Mouse (Mus musculus) stomach, embryonic 14.5 days (tissue): ENCODE results near the gene Dgkh. TPM values are rescaled to one million over a fixed set of nuclear protein-coding genes. Genes with fewer than 3 reads are reported as not detected.
"Not testable (repeated sequence)": the region's sequence is repeated elsewhere in the genome, so short reads cannot be mapped to it uniquely, and the experiment has no call there.

Experiments used
- ATAC-seq: fragments of 200-750 bp; cut with Nextera tagmentation; 2 replicates; pipeline ENCODE4 v1.8.0; 2017; ENCODE audit warnings: low read depth, moderate TSS enrichment; ENCODE audit not compliant: insufficient number of reproducible peaks, insufficient read depth, low FRiP score
- H3K27ac ChIP-seq: fragments of 300-500 bp; sonication (generic); 2 replicates; pipeline ENCODE4 v1.5.1; 2014; ENCODE audit warnings: mild to moderate bottlenecking, low read length, moderate library complexity, mixed read lengths
- H3K27me3 ChIP-seq: fragments of 300-500 bp; sonication (generic); 2 replicates; pipeline ENCODE4 v1.6.1; 2014; ENCODE audit warnings: low read length, control low read depth, mixed read lengths; ENCODE audit not compliant: control insufficient read depth, insufficient read depth
- H3K36me3 ChIP-seq: fragments of 300-500 bp; sonication (generic); 2 replicates; pipeline ENCODE4 v1.6.1; 2014; ENCODE audit warnings: mild to moderate bottlenecking, control low read depth, low read length, moderate library complexity, mixed read lengths; ENCODE audit not compliant: control insufficient read depth, insufficient read depth
- H3K4me1 ChIP-seq: fragments of 300-500 bp; sonication (generic); 2 replicates; pipeline ENCODE4 v1.6.1; 2014; ENCODE audit warnings: low read length, control low read depth, mixed read lengths; ENCODE audit not compliant: control insufficient read depth, insufficient read depth
- H3K4me2 ChIP-seq: fragments of 300-500 bp; sonication (generic); replicated peaks from 2 replicates; pipeline ENCODE4 v1.6.1; 2014; ENCODE audit warnings: low read depth, low read length, control low read depth
- H3K4me3 ChIP-seq: fragments of 300-500 bp; sonication (generic); 2 replicates; pipeline ENCODE4 v1.5.1; 2014; ENCODE audit warnings: low read depth, low read length, control low read depth
- H3K9ac ChIP-seq: fragments of 300-500 bp; sonication (generic); replicated peaks from 2 replicates; pipeline ENCODE4 v1.6.1; 2014; ENCODE audit warnings: low read depth, mild to moderate bottlenecking, control low read depth, low read length, moderate library complexity, mixed read lengths
- H3K9me3 ChIP-seq: fragments of 300-500 bp; sonication (generic); 2 replicates; pipeline ENCODE4 v1.6.1; 2016; ENCODE audit warnings: low read depth, low read length, control low read depth; ENCODE audit not compliant: control insufficient read depth
- WGBS: fragments of 180-500 bp; shearing (Covaris S2); extraction: QIAGEN DNeasy Blood & Tissue Kit; methylation state at CpG from one replicate; pipeline ENCODE4 v1.1.7; 2014; 5-methylcytosine and 5-hydroxymethylcytosine counted together
- polyA plus RNA-seq: library from polyadenylated mRNA; unstranded; fragments of >200 nt; fragmentation: Nextera tagmentation; extraction: Ambion mirVana; gene quantifications from 2 replicates; pipeline ENCODE4 v1.2.1, GENCODE M21; 2014

Dgkh gene
- polyA plus RNA-seq, 1 experiment from 2014 or later, result 2.7 TPM

DNA sequence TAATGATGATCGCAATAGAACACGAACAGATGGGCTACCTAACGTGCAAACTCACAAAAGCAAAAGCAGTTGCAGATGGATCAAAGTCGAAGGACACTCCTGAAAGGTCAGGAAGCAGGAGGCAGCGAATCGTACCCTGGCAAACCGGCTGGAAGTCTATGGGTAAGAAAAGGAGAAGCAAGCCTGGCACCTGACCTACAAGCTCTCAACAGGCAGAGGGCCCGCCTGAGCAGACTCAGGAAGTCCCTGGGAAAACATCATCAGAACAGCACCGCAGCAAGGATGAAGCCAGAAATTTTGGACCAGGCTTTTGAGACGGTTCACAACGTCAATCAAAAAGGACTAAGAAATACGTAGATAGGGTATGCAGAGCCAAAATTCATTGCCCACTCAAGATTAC, 1.3 kb downstream of the Dgkh start:
- 9% methylated on average over 12 of the region's 12 CpGs for WGBS

DNA sequence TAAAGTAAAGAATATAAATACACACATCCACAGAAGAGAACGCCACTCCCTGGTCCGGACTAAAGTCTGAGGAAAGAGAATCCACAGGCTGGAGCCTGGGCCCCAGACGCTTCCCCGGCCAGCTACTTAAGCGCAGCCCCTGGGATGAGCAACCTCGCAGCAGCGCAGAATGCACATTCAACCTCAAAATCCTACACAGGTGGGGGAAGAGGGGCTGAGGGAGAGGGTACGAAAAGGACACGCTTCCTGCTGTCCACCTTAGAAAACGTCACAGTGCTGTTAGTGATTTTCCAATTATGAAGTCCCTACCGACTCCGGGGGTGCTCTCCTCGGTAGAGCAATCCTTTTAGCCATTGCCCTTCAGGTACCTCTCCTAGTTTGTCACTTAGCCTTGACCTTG, 6.6 kb downstream of the Dgkh start:
- Histone ChIP-seq H3K4me1 (peaks cover 9% of the 10 kb centered on the region; the same call in 1 of the 2 replicates), H3K27me3 (no peaks in the 10 kb centered on the region), H3K4me2 (peak overlapping the region; percentile 91), H3K9me3 (no peaks in the 10 kb centered on the region), H3K9ac (no peak overlapping the region), H3K4me3 (peak overlapping the region; percentile 62), H3K27ac (no peak overlapping the region), H3K36me3 (no peaks in the 10 kb centered on the region)
- WGBS, result 31% methylated on average over 13 of the region's 13 CpGs
- ATAC-seq, result no peak

More for the DNA sequence above, 1.3 kb downstream of the Dgkh start:
- peak overlapping the region; percentile 65; the same call in 1 of the 2 replicates for H3K9ac ChIP-seq
- ATAC-seq, result no peak
- no peaks in the 10 kb centered on the region for H3K36me3 ChIP-seq
- peak overlapping the region; percentile 98 for H3K4me2 ChIP-seq
- H3K4me3 ChIP-seq, result peak overlapping the region; percentile 78
- H3K4me1 ChIP-seq, result peaks cover 12% of the 10 kb centered on the region; the same call in 1 of the 2 replicates
- H3K27ac ChIP-seq, result no peak overlapping the region
- 0 out of 2 replicates have a peak, but pooled peaks cover 2% of the 10 kb centered on the region for H3K27me3 ChIP-seq
- H3K9me3 ChIP-seq, result no peaks in the 10 kb centered on the region

DNA sequence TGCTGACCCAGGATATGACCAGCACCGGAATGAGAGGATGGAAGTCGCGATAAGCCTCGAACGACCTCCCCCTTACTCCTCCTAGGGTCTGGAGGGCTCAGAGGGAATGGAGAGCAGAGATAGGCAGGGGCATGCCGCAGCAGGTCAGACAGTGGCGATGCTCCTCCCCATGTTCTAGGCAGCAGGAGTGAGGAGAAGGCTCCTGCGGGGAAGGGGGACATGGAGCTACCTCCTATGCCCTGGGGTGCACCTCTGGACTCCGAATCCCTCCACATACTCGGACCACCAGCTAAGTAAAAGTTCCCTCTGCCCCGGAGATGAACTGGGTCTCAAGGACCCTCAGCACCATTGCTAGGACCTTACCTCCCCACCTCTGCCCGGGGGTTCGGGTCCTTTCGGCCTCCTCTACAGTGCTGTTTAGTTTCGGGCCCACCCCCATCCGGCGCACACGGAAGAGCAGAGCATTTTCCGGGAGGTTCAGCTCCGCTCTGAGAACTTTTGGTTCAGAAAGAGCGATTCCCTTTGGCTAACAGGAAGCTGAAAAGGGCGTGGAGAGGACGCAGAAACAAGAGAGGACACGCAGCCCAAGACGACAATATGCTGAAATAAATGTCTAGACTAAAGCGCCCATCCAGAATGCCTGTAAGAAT, 7.1 kb downstream of the Dgkh start:
- H3K36me3 ChIP-seq, result no peaks in the 10 kb centered on the region
- 4% methylated on average over 26 of the region's 26 CpGs for WGBS
- peaks cover 9% of the 10 kb centered on the region; the same call in 1 of the 2 replicates for H3K4me1 ChIP-seq
- no peaks in the 10 kb centered on the region for H3K9me3 ChIP-seq
- H3K4me3 ChIP-seq, result peak overlapping the region; percentile 62
- no peaks in the 10 kb centered on the region for H3K27me3 ChIP-seq
- peak overlapping the region; percentile 57; the same call in 1 of the 2 replicates for H3K9ac ChIP-seq
- H3K27ac ChIP-seq, result no peak overlapping the region
- ATAC-seq, result peak; percentile 42; the same call in 1 of the 2 replicates
- peak overlapping the region; percentile 91 for H3K4me2 ChIP-seq

DNA sequence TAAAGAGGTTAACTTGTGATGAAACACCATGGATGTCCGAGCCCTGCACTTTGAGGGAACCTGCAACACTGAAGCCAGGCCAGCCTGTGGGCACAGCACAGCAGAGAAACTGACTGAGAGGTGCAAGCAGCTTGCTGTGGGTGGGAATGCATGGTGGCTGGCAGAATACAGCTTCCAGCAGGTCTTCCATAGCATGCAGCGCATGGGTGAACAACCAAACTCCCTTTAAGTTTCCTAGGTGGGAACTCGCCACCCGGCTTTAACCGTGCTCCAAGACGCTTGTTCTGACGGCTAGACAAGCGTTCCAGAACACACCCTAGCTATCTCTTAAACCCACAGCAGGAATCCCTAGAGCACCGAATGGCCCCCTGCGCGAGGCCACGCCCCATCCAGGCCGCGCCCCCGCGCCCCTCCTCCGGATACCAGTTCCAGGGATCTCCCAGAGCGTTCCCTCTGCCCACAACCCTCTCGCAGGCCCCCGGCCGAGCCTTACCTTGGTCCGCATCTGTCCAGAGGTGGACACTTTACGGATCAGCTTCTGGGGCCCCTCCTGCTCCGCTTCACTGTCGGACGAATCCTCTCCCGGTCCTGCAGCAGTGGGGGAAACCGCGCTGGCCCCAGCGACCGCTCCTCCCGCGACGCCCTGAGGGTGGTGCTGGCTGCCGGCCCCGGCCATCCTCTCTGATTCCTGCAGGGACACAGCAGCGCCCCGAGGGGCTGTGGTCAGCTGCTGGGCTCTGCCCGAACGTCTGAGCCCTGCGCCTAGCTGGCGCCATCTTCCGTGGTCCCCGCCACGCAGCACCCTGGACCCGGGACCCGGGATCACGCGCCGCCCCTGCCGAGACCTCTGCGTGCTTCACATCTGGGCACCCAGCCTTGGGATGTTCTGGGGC, 7.9 kb downstream of the Dgkh start:
- H3K4me2 ChIP-seq, result peak overlapping the region; percentile 91
- peak overlapping the region; percentile 57; the same call in 1 of the 2 replicates for H3K9ac ChIP-seq
- peak; percentile 82 for ATAC-seq
- H3K27me3 ChIP-seq, result no peaks in the 10 kb centered on the region
- WGBS, result 1% methylated on average over 52 of the region's 52 CpGs
- H3K4me1 ChIP-seq, result peaks cover 9% of the 10 kb centered on the region; the same call in 1 of the 2 replicates
- no peaks in the 10 kb centered on the region for H3K9me3 ChIP-seq
- H3K36me3 ChIP-seq, result no peaks in the 10 kb centered on the region
- H3K4me3 ChIP-seq, result peak overlapping the region; percentile 62
- H3K27ac ChIP-seq, result no peak overlapping the region; the same call in 1 of the 2 replicates

DNA sequence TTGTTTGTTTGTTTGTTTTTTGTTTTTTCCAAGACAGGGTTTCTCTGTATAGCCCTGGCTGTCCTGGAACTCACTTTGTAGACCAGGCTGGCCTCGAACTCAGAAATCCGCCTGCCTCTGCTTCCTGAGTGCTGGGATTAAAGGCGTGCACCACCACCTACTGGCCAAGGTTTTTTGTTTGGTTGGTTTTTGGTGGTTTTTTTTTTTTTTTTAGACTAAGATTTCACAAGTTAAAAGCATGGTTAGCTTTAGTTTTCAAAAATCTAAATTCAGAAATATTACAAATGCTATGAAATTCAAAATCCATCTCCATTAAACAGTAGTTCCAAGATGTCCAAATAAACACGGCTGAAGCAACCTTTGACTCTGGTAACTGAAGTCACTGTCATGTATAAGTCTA, 8.9 kb downstream of the Dgkh start:
- H3K27ac ChIP-seq, H3K4me3 ChIP-seq, H3K36me3 ChIP-seq, H3K27me3 ChIP-seq, ATAC-seq, H3K4me2 ChIP-seq, H3K9me3 ChIP-seq, H3K9ac ChIP-seq, H3K4me1 ChIP-seq: not testable (repeated sequence)
- 92% methylated on average over 4 of the region's 4 CpGs for WGBS

DNA sequence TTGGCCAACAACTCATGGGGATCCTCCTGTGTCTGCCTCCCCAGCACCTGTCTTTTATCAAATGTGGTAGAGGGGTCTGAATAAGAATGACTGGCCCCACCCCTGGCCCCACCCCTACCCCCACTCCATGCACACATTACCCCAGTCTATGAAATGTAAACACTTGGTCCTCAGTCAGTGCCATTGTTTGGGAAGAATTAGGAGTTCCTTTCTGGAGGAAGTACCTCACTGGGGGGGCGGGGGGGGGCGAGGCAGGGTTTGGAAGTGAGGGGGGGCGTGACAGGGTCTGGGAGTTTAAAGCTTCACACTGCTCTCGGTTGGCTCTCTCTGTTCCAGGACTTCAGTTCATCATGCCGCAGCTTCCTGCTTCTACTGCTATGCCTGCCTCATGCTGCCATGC, 10.5 kb downstream of the Dgkh start:
- Histone ChIP-seq H3K36me3 (no peaks in the 10 kb centered on the region), H3K4me1 (peaks cover 9% of the 10 kb centered on the region; the same call in 1 of the 2 replicates), H3K4me2 (no peak overlapping the region), H3K9ac (no peak overlapping the region), H3K9me3 (no peaks in the 10 kb centered on the region), H3K27me3 (no peaks in the 10 kb centered on the region), H3K4me3 (no peak overlapping the region), H3K27ac (no peak overlapping the region)
- WGBS, result 55% methylated on average over 5 of the region's 5 CpGs
- ATAC-seq, result no peak

DNA sequence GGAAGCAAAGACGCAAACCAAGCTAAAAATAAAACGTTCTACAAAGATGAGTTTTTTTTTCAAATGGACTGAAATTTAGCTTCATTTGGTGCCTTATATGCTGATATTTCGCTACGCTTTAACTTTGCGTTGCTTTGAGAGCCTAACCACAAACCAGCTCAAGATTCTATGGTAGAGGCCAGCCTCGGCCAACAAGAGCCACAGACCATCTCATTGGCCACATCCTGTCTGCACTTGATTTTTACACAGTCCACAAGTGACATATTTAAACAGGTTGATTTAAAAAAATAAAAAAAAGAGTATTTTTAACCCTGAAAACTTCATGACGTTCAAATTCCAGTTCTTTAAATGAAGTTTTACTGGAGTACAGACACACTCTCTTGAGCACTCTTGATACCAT, 16.5 kb downstream of the Dgkh start:
- H3K27me3 ChIP-seq, result no peaks in the 10 kb centered on the region
- no peaks in the 10 kb centered on the region for H3K9me3 ChIP-seq
- no peaks in the 10 kb centered on the region for H3K4me1 ChIP-seq
- no peak overlapping the region for H3K4me2 ChIP-seq
- H3K27ac ChIP-seq, result no peak overlapping the region
- WGBS, result 94% methylated on average over 7 of the region's 7 CpGs
- H3K36me3 ChIP-seq, result no peaks in the 10 kb centered on the region
- no peak overlapping the region for H3K4me3 ChIP-seq
- no peak for ATAC-seq
- no peak overlapping the region for H3K9ac ChIP-seq

DNA sequence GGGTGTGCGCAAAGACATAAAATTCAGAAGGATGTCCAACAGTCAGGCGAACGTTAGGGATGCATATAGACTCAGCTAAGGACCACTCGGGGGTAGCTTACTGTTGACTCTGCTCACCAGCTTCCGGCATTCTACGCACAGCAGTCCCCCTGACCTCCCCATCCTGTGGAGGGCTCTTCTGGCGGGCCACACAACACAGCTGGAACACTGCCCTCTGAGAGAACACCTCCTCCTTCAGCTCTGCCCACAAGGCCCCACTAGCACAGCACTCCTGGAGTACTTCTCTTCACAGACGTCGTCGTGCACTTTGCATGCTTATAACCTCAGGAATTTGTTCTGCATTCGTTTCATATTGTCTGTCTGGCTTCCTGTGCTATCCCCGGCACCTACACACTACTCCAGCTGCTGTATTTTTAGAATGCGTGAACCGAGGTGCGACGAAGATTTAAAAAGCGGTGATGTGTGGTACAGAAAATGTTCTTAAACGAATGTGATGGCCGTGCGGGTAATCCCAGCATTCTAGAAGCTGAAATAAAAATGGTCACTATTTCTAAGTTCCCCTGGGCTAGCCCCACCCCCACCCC, 19.9 kb downstream of the Dgkh start:
- 63% methylated on average over 20 of the region's 20 CpGs for WGBS
- H3K36me3 ChIP-seq, result no peaks in the 10 kb centered on the region
- H3K4me2 ChIP-seq, result no peak overlapping the region
- H3K9me3 ChIP-seq, result no peaks in the 10 kb centered on the region
- no peak overlapping the region for H3K9ac ChIP-seq
- ATAC-seq, result 0 out of 2 replicates have a peak, but pooled peaks have one; percentile 23
- H3K4me3 ChIP-seq, result no peak overlapping the region
- no peaks in the 10 kb centered on the region for H3K4me1 ChIP-seq
- no peaks in the 10 kb centered on the region for H3K27me3 ChIP-seq
- no peak overlapping the region for H3K27ac ChIP-seq
